Mouse (Mus musculus) thymus, postnatal 36 days (tissue): ENCODE results near the gene Tor2a.

ENCODE experiments used
- DNase-seq, 2 experiments: peaks; one replicate each; pipeline ENCODE4 v3.0.0; 2022; ENCODE audit warnings: mixed read lengths in 2 of 2

Gene Tor2a

DNA sequence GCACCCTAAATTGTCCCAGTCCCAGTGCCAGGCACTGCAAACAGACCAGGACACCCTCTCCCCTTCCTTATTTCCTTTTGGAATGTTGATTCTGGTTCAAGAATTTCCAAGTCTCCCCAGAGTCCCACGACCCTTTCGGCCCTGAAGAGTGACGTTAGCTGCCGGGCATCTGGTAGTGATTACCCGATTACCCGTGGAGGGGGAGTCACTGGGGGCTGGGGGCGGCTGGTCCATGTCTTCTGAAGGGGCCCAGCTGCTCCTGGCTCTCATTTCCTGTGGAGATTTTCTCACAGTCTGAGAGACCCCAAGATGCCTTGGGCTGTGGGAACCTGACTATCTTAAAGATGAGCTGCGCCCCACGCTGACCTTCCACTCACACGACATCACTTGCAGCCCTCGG lies 26.2 kb upstream of the Tor2a start:
- DNase-seq: no peak

DNA sequence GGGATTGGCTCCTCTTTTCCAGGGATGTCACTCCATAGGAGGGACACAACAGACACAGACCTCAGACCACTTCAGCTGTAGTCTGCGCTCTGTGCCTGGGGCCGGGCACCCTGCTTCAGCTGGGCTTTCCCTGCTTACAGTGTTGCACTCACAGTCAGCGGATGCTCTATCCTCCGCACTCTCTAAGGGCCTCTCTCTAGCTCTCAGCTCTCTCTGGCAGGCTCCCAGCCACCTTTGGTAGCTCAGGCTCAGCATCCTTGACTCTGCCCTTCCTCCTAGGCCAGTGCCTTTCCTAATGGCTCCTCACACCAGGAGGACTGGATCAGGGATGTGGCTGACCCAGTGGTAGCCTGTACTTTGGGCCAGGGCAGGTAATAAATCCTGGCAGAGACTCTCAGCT lies 25.1 kb upstream of the Tor2a start:
- no peak for DNase-seq

DNA sequence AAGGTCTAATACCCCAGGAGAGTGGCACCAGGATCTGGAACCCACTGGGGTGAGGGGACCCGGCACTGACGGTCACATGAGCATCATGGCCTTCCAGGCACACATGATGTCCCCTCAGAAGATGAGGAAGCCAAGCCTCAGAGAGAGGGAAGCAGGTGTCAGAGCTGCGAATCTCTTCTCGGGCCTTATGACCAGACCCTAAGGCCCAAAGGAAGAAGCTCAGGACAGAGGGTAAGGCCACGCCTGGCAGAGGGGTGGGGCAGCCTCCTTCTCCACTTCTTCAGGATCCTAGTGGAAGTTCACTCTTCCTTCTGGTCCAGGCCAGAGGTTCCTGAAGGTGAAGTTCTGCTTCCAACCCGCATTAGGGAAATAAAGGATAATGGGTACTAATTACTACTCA lies 24.3 kb upstream of the Tor2a start:
- no peak for DNase-seq

DNA sequence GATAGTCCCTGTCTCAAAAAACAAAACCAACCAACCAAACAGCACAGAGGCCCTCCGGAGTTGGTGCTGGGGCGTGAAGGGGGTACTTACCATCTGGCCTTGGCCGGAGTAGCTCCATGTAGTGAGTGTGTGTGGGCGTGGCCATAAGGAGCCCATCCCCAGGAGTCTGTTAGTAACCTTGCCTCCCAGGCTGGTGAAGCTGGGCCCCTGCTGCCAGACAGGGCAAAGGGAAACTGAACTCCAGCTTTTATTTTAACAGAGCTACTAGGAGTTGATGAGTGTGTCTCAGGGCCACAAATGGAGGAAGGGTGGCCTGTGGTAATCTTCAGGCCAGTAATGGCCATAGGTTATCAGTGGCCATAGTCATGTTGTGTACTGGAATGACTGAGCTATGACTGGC lies 22.6 kb upstream of the Tor2a start:
- no peak for DNase-seq

DNA sequence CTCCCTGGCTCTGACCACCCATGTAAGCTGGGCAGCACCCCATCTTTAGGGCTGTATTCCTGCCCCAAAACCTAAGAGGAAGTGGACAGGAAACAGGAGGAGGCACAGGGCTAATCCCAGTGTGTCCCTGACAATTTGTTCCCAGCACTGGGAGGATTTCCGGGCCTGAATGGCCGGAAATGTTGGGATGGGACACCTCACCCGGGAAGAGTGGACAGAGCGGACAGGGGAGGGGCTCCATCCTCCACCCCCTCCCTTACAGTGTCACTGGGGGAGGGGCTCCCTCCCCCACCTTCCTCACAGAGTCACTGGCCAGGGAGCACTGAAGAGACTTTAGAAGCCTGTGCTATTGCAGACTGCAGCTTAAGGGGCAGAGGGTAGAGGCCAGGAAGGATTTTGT lies 22.1 kb upstream of the Tor2a start:
- DNase-seq: no peak

DNA sequence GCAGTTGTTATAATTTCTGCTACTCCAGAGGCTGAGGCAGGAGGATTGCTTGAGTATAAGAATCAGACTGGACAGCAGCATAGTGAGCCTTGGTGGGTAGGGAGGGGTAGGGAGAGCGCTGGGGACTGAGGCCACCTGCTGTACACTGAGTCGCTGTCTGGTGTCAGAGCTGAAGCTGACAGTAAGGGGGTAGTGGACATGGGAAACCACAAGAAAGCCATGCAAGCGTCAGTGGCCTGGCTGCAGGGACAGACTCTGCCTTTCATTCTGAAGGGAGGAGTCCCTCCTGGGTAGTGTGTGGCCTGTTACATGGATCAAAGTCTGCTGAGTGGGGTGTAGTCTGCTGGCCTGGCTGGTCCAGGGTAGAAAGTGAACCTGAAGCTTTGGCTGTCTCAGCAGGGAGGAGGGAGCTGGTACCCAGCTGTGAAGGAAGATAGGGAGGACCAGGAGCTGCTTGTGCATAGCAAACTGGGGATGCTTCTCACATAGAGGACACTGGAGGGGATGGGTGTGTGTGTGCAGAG lies 20.7 kb upstream of the Tor2a start:
- DNase-seq: no peak

DNA sequence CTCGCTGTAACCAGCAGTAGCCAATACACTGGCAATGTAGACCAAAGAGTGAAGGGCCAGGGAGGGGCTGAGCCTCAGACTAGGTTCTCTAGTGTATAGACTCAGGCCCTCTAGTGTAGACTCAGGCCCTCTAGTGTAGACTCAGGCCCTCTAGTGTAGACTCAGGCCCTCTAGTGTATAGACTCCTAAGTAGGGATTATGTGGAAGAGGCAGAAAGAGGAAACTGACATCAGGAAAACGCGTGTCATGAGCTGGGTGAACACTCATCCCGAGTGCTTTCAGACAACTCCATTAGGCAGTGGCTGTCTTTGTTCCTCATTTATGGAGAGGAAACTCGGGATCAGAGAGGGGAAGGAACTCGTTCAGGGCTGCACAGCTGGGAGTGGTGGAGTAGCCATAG lies 20.0 kb upstream of the Tor2a start:
- DNase-seq: no peak

DNA sequence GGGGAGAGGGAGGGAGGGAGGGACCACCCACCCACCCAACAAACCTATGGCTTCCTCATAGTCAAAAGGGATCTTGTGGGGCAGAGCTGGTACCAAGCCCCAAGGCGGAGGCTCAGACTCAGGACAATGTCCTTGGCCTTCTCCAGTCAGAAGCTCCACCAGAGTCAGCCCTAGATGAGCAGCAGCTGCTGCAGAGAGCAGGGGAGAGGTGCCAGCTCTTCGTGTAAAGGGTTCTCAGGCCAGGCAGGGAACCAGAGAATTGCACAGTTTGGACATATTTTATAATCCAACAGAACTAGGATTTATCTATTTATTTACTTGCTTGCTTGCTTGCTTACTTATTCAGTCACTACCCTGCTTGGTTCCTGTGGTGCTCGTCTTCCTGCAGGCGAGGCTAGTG lies 17.7 kb upstream of the Tor2a start:
- no peak for DNase-seq

DNA sequence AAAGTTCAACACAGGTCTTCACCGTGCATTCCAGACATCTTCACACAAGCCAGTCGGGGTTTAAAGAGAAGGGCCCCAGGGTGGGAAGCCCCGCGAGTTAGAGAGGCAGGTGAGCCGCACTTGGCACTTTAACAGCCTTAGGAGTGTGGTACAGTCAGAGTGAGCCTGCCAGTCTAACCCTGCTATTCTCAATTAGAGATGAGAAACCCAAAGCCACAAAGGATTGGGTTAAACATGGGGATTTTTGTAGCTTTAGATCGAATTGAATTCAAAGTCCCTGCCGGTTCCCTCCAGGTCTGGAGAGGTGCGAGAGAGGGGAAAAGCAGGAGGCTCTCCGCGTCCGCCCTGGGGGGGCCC lies 16.1 kb upstream of the Tor2a start, which contains the start of gene 6330409D20Rik:
Gene 6330409D20Rik, minus strand, starts transcription at position 101 of the 357 bp plus-strand sequence.
- no peak for DNase-seq

DNA sequence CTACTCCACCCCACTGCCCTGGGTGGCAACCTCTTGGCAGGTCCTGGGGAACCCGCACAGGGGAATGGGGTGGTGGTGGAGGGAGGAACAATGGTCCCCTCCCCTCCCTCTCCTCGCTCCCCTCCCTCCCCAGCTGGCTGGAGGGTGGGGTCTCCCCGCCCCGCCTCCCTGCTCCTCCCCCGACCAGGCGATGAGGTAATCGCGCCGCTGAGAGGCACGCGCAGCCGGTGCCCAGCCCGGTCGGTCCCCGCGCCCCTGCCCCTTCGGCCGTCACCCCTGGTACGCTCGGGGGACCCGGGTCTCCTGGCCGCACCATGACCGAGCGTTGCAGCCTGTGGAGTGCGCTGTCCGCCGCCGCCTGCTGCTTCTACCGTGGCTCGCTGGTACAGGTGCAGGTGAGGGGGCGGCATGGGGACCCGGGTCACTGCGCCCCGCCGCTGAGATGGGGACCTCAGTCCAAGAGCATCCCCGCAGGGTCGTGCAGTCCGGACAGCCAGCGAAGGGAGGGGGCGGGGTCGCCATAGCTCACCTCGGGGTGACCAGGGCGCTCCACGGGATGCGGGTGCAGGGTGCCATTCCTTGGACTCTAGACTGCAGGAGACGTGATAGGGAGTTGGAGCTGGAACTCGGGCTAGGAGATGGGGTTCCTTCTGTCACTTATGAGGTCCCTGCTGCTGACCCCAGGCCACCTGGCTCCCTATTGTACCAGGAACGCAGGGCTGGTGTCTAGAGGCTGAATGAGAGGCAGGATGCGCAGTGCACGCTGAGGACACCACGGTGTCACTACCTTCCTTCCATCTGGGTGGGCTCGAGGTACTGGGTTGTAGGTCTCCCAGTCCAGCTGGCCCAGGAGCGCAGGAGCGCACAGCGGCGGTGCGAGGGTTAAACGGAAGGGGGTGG lies 15.5 kb upstream of the Tor2a start:
- DNase-seq: no peak

DNA sequence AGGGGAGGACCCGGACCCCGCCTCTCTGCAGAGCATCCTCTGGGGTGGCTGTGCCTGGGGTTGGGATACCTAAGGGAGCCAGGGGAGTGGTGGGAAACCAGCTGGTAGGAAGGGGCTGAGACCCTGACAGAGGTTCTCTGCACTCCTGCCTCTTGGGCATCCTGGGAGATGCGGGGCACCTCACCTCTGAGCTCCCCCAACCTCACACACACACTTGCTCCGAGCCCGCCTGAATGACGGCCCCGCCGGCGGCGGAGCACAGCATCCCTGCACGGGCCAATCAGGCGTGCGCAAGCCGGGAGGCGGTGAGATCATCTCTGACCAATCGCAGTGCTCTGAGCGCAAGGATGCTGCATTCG lies 14.9 kb upstream of the Tor2a start:
- no peak for DNase-seq

DNA sequence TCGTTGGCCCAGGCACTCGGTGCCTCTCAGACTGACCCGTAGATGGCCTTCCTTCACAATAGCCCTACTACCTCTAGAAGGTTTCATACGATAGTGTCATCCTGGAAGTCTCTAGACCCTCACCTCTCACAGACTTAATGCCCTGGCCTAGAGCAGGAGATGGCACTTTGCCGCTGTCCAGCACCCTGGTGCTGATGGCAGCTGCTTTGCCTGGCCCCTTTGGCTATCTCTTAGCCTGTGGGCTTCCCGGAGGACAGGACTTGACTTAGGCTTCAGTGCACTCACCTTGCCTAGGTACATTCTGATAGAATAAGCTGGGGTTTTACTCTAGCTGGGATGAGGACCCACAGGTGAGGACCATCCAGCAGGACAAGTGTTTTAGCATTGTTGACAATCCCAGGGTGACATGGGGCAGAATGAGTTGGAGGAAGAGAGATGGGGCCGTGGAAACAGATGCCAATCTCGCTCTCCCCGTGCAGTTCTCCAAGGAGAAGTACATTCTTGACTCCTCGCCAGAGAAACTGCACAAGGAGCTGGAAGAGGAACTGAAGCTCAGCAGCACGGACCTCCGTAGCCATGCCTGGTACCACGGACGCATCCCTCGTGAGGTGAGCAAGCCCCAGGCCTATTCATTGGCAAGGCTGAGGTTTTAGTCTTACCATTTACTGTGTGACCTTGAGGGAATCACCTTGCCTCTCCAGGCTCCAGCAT lies 12.6 kb upstream of the Tor2a start:
- no peak for DNase-seq

DNA sequence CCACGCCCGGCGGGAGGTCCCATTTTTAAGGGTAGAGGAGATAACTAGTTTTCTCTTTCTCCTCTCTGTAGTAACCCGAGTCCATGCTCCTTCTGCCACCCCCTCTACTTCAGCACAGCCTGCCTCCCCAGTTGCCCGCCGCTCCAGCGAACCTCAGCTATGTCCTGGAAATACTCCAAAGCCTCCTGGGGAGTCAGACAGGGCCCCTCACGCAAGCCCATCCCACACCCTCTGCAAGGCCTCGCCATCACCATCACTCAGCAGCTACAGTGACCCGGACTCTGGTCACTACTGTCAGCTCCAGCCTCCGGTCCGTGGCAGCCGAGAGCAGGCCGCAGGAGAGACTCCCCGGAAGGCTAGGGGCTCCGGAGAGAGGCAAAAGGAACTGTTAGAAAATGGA lies 8.0 kb upstream of the Tor2a start:
- DNase-seq: no peak

DNA sequence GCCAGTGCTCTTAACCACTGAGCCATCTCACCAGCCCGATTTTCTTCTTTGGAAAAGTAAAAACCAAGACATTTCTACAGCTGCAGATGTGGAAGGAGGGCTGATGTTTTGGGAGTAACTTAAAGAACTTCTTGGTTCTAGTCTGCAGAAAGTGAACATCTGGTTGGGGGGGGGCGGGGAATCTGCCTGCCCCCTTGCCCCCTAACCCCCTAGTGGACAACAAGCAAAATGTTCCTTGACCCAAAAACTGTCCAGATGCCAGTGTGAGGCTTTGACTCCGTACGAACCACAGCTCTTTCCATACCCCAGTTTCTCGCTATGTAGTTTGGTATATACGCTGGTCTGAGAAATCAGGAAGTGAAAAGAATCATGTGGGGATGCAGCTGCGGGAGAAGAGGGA lies 6.8 kb upstream of the Tor2a start:
- no peak for DNase-seq

DNA sequence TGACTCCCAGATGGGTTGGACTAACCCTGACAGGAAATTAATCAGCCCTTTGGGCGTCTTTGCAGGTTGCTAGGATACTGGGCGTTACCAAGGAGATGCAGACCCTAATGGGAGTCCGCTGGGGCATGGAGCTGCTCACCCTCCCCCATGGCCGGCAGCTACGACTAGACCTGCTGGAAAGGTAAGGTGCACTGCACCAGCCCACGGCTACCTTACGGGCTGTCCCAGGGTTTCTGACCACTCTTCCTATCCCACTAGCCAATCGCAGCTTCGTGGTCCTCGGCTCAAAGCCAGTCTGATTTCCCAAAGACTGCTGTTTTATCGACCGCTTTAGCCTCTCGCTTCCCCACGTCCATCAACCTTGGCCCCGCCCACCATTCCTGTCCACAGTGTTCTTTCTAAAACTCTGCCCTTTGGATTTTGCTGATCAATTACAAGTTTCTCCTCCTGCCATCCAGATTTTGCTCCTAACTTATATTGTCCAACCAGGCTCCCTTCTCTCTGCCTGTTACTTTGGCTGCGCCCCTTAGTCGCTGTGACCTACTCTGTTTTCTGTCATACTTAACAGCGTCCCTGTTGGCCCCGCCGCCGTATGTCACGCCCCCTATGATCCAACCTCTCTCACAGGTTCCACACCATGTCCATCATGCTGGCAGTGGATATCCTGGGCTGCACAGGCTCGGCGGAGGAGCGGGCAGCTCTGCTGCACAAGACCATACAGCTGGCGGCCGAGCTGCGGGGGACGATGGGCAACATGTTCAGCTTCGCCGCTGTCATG lies 6.0 kb upstream of the Tor2a start:
- DNase-seq: no peak

DNA sequence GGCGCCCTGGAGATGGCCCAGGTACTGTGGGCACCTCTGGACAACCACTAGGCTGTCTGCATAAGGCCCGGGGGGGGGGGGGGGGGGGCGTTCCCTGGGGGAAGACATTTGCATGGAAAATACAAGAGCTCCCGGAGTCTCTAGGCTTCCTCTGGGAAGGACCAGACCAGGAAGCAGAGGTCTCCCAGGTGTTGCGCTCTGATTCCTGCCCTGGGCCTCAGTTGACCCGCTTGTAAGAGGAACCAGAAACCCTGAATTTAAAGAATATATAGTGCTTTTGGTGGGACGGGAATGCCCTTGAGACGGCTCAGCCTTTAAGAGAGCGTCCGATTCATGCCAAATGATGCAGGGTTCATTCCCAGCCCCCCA lies 5.4 kb upstream of the Tor2a start:
- DNase-seq: no peak

DNA sequence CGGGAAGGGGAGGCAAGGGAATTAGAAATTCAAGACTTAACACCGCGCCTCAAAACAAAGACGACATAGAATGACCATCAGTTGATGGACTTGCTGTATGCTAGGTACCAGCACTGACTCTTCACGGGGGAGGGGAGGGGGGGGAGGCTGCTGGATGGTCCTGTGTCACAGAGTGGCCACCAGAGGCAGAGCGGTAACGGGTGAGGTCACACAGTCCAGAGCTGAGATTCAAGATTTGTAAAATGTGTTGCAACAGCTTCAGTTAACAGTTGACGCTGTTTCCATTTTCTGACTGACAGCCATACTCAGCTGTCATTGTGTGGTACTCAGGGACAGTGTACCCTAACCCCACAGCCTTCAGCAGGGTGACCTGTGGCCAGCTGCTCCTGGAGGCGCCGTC lies 4.9 kb upstream of the Tor2a start:
- no peak for DNase-seq

DNA sequence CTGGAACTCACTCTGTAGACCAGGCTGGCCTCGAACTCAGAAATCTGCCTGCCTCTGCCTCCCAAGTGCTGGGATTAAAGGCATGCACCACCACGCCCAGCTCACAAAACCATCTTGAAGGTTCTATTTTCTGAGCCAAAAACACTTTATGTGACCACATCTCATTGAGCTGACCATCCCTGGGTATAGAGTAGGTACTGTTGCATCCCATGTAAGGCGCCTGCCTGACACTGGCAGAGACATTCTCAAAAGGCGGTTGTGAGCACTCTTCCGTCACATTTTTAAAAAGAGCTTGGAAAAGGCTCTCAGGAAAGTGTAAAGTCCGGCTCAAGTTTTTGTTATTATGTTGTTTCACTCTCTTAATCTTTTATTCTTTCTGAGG lies 369 bp upstream of the Tor2a start:
- no peak for DNase-seq

DNA sequence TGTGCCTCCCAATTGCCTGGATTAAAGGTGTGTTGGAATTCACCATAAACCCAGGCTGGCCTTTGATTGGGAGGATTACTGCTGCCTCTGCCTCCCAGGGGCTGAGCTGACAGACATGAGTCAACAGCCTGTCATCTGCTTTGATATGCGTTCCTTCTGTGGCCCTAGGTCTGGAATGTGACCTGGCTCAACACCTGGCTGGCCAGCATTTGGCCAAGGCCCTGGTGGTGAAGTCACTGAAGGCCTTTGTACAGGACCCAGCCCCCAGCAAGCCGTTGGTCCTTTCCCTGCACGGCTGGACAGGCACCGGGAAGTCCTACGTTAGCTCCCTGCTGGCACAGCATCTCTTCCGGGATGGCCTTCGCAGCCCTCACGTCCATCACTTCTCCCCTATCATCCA lies 1.5 kb downstream of the Tor2a start:
- no peak for DNase-seq

DNA sequence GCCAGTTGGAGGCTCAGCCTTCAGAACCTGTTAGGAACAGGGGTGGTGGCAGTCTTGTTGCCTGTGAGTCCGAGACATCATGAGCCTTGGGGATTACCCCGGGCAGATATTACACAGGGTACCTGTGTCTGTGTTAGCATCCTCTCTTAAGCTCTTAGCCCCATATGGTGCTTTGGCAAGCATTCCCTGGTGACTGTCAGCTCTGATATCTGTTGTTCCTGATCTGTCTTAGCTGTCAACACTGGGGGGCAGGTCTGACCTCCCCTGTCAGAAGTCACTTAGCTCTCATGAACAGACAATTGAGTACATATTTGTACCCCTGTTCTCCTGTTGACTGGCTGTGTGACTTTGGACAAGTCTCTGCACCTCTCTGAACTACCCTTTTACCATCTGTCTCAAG lies 2.0 kb downstream of the Tor2a start:
- DNase-seq: no peak

DNA sequence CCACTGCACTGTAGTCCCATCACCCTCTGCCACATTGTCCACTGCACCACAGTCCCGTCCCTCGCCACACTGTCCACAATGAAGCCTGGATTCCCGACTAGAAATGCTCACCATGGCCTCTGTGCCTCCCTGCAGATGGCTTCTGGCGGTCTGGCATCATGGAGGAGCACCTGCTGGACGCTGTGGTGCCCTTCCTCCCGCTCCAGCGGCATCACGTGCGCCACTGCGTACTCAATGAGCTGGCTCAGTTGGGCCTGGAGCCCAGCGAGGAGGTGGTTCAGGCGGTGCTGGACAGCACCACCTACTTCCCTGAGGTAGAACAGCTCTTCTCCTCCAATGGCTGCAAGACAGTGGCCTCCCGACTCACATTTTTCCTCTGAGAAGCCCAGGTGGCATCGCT lies 4.3 kb downstream of the Tor2a start:
- DNase-seq: no peak

DNA sequence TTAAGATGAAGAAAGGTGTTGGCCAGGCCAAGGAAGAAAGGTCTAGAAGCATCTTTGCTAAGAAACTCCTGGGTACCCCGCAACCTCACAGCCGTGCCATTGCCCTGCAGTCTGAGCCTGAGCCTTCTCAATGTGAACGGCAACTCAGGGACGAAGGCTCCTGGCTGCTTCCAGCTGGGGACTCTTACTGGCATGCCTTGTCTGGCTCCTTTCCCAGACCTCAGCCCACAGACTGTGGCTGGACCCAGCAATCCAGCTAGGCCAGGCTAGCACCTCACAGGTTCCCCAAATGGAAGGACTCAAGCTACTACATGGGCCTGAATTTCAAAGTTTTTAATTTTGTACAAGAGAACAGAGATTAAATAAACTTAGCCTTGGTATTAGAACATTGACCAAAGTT lies 4.8 kb downstream of the Tor2a start:
- DNase-seq: no peak

DNA sequence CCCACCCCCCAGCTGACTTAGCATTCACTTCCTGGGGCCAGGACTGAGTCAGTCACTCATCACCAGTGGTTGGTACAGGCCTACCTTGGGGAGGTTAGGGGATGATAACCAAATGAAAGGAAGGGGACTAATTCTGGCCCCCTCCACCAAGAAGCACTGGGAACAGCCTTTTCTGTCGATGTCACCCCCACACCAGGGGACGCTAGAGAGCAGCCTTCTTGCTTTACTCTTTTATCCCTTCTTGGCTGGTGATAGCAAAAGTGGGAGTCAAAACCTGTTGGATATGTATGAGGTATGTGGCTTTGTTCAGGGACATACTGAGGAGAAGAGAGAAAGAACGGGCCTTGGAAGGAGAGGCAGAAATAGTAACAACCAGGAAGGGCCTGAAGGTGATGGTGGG lies 6.3 kb downstream of the Tor2a start:
- DNase-seq: no peak

DNA sequence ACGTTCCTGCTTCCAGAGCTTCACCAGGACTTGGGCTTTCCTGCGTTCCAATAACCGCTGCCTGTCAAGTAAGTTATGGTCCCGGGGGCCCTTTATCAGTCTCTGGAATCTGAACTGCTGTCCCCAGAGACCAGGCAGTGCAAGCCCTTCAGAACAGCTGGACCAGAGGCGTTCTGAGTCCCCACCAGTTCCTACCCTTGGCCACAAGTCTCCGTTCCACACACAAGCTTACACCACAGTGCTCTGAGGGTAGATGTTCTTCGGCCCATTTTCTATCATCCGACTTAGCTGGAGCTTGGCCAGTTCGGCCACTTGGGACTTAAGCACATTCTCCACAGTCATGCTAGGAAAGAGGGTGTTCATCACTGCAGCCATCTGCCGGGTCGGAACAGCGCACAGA lies 10.2 kb downstream of the Tor2a start:
- no peak for DNase-seq
